Mouse (Mus musculus) CH12.LX (cell line): ENCODE data around the gene 4930503B20Rik.

ENCODE experiments used
- CTCF ChIP-seq, 2 experiments: IDR thresholded peaks in 1 of 2; conservative IDR thresholded peaks in 1 of 2; 2 replicates each; pipeline ENCODE4 v1.5.1; 2011 to 2012; ENCODE audit warnings: low read depth in 2 of 2, low read length in 2 of 2, improper control_type of control experiment in 1 of 2, inconsistent platforms in 1 of 2, mild to moderate bottlenecking in 1 of 2, moderate library complexity in 1 of 2
- EP300 ChIP-seq: IDR thresholded peaks from 2 replicates; pipeline ENCODE4 v1.6.1; 2011; ENCODE audit warnings: low read length, improper control_type of control experiment
- GABPA ChIP-seq: IDR thresholded peaks from 2 replicates; pipeline ENCODE4 v1.6.1; 2012; ENCODE audit warnings: low read depth, low read length, improper control_type of control experiment, inconsistent platforms; ENCODE audit not compliant: insufficient replicate concordance
- KAT2A ChIP-seq: IDR thresholded peaks from 2 replicates; pipeline ENCODE4 v1.6.1; 2012; ENCODE audit warnings: low read length, improper control_type of control experiment, inconsistent platforms; ENCODE audit not compliant: insufficient replicate concordance
- NELFE ChIP-seq: IDR thresholded peaks from 2 replicates; pipeline ENCODE4 v1.6.1; 2011; ENCODE audit warnings: low read depth, low read length, improper control_type of control experiment
- POLR2A ChIP-seq: IDR thresholded peaks from 2 replicates; pipeline ENCODE4 v1.6.1; 2011; ENCODE audit warnings: low read depth, mild to moderate bottlenecking, improper control_type of control experiment, low read length
- TCF12 ChIP-seq: IDR thresholded peaks from 2 replicates; pipeline ENCODE4 v1.6.1; 2014; ENCODE audit warnings: low read depth, mild to moderate bottlenecking, inconsistent platforms, low read length, improper control_type of control experiment
- ZNF384 ChIP-seq: IDR thresholded peaks from 2 replicates; pipeline ENCODE4 v1.6.1; 2012; ENCODE audit warnings: low read depth, low read length, improper control_type of control experiment, inconsistent platforms

DNA sequence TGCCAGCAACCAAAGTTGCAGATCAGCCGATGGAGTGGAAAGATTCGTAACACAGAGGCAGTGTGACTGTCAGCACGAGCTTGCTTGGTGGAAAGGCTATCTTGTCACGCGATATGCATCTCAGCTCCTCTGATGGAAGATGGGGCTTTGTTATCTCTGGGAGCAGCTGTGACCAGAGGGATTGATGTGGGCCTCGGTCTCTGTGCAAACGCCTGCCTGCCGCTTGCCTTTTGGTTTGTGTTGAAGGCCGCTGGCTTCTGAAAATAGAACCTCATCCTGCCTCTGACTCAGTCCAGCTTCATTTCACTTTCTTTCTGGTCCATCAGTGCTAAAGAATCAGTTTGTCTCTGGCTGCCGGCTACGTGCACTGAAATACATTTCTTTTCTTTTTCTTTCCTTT lies 47.9 kb upstream of the 4930503B20Rik start:
- TF ChIP-seq NELFE, result no peak
- TF ChIP-seq GABPA, result no peak
- TF ChIP-seq POLR2A, result no peak
- TF ChIP-seq KAT2A, result no peak
- TF ChIP-seq EP300, result no peak
- no peak for TF ChIP-seq CTCF (conservative IDR thresholded peaks at IDR 0.05 in 1 of 2, IDR thresholded peaks at IDR 0.05 in 1 of 2; ENCODE audit: low read depth in 2 of 2, low read length in 2 of 2)
- peak; percentile 37; the same call in 1 of the 2 replicates for TF ChIP-seq ZNF384
- no peak for TF ChIP-seq TCF12
